Mouse (Mus musculus): Measurements from ENCODE around the gene Adam12. TPM values are rescaled to one million over a fixed set of nuclear protein-coding genes. Genes with fewer than 3 reads are reported as not detected.

Gene Adam12
- polyA plus RNA-seq, 1 experiment from 2014 or later: 24.7 TPM

DNA sequence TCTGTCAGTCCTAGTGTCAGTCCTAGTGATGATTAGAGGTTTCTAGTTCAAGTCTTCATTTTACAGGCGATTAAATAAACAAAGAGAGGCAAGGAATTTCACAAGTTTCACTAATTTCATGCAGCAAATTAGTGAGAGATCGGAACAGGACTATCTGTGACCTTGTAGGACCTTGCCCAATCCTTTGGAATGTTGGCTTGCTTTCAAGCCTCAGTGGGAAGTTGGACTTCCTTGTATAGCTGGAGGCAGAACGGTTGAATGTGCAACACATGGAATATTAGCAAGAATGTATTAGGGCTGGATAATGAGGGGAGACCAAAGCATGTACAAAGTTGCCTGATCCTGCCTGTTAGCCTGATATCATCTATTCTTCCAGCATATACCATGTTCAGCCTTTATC, 141.2 kb downstream of the Adam12 start:
- Histone ChIP-seq H3K4me3 (ENCODE audit: low read depth, low read length) (no peak overlapping the region), H3K36me3 (ENCODE audit: control insufficient read depth, insufficient read depth, low read length) (no peaks in the 10 kb centered on the region), H3K9me3 (ENCODE audit: control insufficient read depth, low read length) (no peaks in the 10 kb centered on the region), H3K4me1 (ENCODE audit: control insufficient read depth, insufficient read depth, low read length) (peaks cover 12% of the 10 kb centered on the region), H3K27ac (replicated peaks; ENCODE audit: low read depth, low read length) (no peak overlapping the region), H3K9ac (ENCODE audit: low read depth, low read length) (no peak overlapping the region), H3K27me3 (replicated peaks; ENCODE audit: control insufficient read depth, insufficient read depth, low read length) (no peaks in the 10 kb centered on the region), H3K4me2 (ENCODE audit: low read depth, low read length) (no peak overlapping the region)
- no peak for ATAC-seq (ENCODE audit: low read depth)
- DNase-seq (ENCODE audit: low spot score): no peak
- 58% methylated on average over 3 of the region's 3 CpGs for WGBS

DNA sequence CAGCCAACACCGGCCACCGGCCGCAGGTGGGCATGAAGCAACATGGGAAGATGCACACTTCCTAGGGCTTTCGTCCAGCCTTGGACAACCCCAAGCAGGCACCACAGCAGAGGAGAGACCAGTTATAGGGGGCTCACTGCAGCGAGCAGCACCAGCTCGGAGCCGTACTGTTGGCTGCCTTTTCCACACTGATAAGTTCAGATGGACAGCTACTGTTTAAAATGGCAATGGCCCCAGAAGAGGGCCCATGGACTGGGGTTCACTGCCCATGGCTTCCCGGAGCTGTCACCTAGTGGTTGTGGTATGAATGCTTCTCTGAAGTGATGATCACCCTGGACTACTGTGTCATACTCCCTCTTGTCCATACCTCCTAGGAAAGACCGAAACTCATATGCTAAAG, 141.7 kb downstream of the Adam12 start:
- H3K27ac ChIP-seq (replicated peaks; ENCODE audit: low read depth, low read length): no peak overlapping the region
- ATAC-seq (ENCODE audit: low read depth) (no peak), DNase-seq (ENCODE audit: low spot score) (no peak)
- no peak overlapping the region for H3K9ac ChIP-seq (ENCODE audit: low read depth, low read length)
- no peak overlapping the region for H3K4me3 ChIP-seq (ENCODE audit: low read depth, low read length)
- 94% methylated on average over 9 of the region's 9 CpGs for WGBS
- no peaks in the 10 kb centered on the region for H3K9me3 ChIP-seq (ENCODE audit: control insufficient read depth, low read length)
- H3K36me3 ChIP-seq (ENCODE audit: control insufficient read depth, insufficient read depth, low read length): no peaks in the 10 kb centered on the region
- no peaks in the 10 kb centered on the region for H3K27me3 ChIP-seq (replicated peaks; ENCODE audit: control insufficient read depth, insufficient read depth, low read length)
- no peak overlapping the region for H3K4me2 ChIP-seq (ENCODE audit: low read depth, low read length)
- H3K4me1 ChIP-seq (ENCODE audit: control insufficient read depth, insufficient read depth, low read length): peaks cover 12% of the 10 kb centered on the region

DNA sequence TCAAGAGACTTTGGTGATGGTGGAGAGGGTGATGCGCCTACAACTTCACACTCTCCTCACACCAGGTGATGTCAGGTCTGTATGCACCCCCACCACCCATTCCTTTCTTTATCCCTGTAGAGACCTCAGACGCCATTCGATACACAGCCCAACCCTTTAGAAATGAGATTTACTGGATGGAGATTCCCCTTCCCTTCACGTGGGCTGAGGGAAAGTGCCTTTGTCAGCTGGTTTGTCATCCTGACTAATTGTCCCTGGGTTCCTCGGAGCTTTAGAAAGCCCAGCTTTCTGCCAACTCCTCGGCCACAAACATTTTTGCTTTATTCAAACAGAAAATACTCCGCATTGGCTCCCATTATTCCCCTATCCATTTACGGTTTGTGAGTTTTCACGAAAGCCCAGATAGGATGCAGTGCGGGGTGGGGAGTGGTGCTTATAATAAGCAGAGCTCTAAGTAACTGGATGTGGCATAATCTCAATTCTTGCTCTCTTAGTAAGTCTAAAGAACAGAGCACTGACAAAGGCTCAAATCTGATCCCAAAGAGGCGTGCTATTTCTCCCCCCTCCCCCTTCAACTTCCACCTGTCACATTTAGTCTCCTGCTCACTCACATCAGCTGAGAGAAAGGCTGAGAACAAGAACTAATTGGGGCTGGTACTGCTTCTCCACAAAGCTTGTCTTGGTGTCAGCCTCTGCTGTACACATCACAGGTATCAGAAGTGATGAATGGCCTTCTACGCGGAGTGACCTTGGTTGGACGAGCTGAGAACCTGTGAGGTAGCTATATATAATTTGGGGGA, 143.2 kb downstream of the Adam12 start:
- no peaks in the 10 kb centered on the region for H3K9me3 ChIP-seq (ENCODE audit: control insufficient read depth, low read length)
- no peak overlapping the region for H3K27ac ChIP-seq (replicated peaks; ENCODE audit: low read depth, low read length)
- ATAC-seq (ENCODE audit: low read depth) (no peak), DNase-seq (ENCODE audit: low spot score) (peak; percentile 31)
- WGBS: 67% methylated on average over 14 of the region's 14 CpGs
- no peak overlapping the region for H3K4me2 ChIP-seq (ENCODE audit: low read depth, low read length)
- H3K9ac ChIP-seq (ENCODE audit: low read depth, low read length): no peak overlapping the region
- H3K36me3 ChIP-seq (ENCODE audit: control insufficient read depth, insufficient read depth, low read length): no peaks in the 10 kb centered on the region
- H3K4me3 ChIP-seq (ENCODE audit: low read depth, low read length): no peak overlapping the region
- no peaks in the 10 kb centered on the region for H3K27me3 ChIP-seq (replicated peaks; ENCODE audit: control insufficient read depth, insufficient read depth, low read length)
- peaks cover 5% of the 10 kb centered on the region for H3K4me1 ChIP-seq (ENCODE audit: control insufficient read depth, insufficient read depth, low read length)

DNA sequence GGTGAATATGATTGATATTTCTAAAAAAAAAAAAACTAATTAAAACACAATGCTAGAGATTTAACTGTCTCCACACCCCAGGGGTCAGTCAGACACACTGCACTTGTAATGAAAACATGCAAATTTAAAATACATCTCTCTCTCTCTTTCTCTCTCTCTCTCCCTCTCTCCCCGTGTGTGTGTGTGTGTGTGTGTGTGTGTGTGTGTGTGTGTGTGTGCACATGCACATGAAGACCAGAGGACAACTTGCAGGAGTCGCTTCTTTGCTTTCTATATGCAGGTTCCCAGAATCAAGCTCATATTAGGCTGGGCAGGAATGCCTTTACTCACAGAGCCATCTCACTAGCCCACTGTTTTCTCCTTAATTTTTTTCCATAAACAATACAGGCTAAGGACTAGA, 146.6 kb downstream of the Adam12 start:
- Histone ChIP-seq H3K4me2 (ENCODE audit: low read depth, low read length) (no peak overlapping the region), H3K9ac (ENCODE audit: low read depth, low read length) (no peak overlapping the region), H3K27ac (replicated peaks; ENCODE audit: low read depth, low read length) (no peak overlapping the region), H3K36me3 (ENCODE audit: control insufficient read depth, insufficient read depth, low read length) (no peaks in the 10 kb centered on the region), H3K9me3 (ENCODE audit: control insufficient read depth, low read length) (no peaks in the 10 kb centered on the region), H3K4me3 (ENCODE audit: low read depth, low read length) (no peak overlapping the region), H3K27me3 (replicated peaks; ENCODE audit: control insufficient read depth, insufficient read depth, low read length) (no peaks in the 10 kb centered on the region), H3K4me1 (ENCODE audit: control insufficient read depth, insufficient read depth, low read length) (no peaks in the 10 kb centered on the region)
- ATAC-seq (ENCODE audit: low read depth) (no peak), DNase-seq (ENCODE audit: low spot score) (no peak)
- WGBS: 67% methylated on average over 2 of the region's 2 CpGs

DNA sequence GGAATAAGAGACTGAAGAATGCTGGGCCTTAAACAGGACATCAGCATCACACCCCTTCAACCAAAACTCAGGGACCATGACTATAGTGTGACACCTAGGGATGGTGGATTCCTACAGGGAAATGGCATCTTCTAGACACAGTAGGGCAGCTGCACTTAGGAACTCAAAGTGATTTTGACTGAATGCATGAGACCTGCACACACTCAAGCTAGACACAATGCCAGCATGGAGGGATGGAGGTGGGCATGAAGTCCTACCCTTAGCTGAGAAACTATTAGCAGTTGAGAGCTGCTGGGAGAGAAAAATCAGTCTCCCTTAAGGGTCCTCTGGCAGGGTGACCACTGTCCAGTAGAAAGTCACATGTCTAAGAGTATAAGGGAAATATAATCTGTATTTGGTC, 147.0 kb downstream of the Adam12 start:
- Histone ChIP-seq H3K27me3 (replicated peaks; ENCODE audit: control insufficient read depth, insufficient read depth, low read length) (no peaks in the 10 kb centered on the region), H3K27ac (replicated peaks; ENCODE audit: low read depth, low read length) (no peak overlapping the region), H3K4me2 (ENCODE audit: low read depth, low read length) (no peak overlapping the region), H3K4me3 (ENCODE audit: low read depth, low read length) (no peak overlapping the region), H3K4me1 (ENCODE audit: control insufficient read depth, insufficient read depth, low read length) (no peaks in the 10 kb centered on the region), H3K9ac (ENCODE audit: low read depth, low read length) (no peak overlapping the region), H3K9me3 (ENCODE audit: control insufficient read depth, low read length) (no peaks in the 10 kb centered on the region), H3K36me3 (ENCODE audit: control insufficient read depth, insufficient read depth, low read length) (no peaks in the 10 kb centered on the region)
- DNase-seq (ENCODE audit: low spot score) (no peak), ATAC-seq (ENCODE audit: low read depth) (no peak)

DNA sequence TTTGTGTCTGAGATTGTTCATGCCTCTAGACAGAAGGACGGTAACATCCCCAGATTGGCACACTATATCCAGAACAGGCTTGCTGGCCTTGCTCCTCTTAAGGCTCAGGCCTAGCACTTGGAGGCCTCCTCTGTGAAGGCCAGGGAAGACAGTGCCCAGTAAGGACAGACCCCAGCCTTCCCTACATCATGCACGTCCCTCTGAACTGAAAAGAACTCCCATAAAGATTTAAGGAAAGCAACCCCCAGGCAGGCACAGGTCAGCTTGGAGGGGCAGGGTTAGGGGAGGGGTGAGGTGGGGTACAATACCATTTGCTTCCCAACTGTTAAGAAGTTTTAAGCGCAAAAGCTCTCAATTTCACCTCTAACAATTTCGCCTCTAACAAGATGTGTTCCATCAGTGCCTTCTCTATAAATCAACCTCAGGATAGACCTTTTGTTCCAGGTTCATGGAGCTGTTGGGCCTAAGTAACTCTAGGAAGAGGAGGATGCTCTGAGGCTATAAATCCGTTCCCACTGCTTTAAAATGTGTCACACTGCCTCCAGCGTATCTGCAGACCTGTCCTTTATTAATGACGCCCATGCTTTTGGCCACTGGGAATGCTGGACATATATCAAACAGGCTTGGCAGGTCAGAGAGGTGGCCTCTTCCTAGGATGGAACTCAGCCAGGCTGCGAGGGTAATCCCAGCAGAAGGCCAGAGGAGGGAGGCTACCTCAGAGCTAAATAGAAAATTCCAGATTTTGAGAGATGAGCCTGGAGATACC, 150.5 kb downstream of the Adam12 start:
- H3K4me3 ChIP-seq (ENCODE audit: low read depth, low read length): no peak overlapping the region
- ATAC-seq (ENCODE audit: low read depth) (no peak), DNase-seq (ENCODE audit: low spot score) (no peak)
- no peak overlapping the region for H3K4me2 ChIP-seq (ENCODE audit: low read depth, low read length)
- no peak overlapping the region for H3K27ac ChIP-seq (replicated peaks; ENCODE audit: low read depth, low read length)
- 83% methylated on average over 8 of the region's 8 CpGs for WGBS
- H3K9me3 ChIP-seq (ENCODE audit: control insufficient read depth, low read length): no peaks in the 10 kb centered on the region
- H3K27me3 ChIP-seq (replicated peaks; ENCODE audit: control insufficient read depth, insufficient read depth, low read length): no peaks in the 10 kb centered on the region
- H3K4me1 ChIP-seq (ENCODE audit: control insufficient read depth, insufficient read depth, low read length): no peaks in the 10 kb centered on the region
- H3K9ac ChIP-seq (ENCODE audit: low read depth, low read length): no peak overlapping the region
- H3K36me3 ChIP-seq (ENCODE audit: control insufficient read depth, insufficient read depth, low read length): no peaks in the 10 kb centered on the region

DNA sequence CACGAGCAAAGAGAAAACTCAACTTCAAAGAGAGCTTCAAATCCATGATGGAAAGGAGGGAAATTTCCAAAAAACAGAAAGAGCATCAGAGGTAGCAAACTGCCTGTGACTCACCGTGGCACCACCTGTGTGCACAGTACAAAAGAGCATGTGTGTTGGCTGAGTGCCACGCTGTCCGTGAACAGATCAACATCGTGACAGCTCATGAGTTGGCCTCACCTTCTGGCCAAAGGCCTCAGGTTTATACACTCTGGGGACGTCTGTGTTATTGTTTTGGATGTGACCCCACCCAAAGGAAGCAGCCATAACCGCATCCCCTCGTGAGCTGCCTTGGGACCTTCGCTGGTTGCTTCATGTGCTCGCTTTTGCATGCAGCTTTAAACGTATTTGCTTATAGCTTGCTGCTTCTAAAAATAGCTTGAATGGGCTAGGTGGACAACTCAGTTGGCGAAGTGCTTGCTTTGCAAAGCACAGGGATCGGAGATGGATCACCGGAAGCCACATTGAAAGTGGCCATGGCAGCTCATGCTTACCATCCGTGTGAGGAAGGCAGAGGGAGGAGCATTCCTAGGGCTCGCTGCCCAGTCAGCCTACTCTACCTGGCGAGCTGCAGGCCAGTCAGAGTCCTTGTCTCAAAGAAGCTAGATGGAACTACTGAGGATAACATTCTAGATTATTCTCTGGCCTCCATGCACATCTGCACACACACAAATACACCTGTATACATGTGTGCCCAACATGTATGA, 151.8 kb downstream of the Adam12 start:
- no peaks in the 10 kb centered on the region for H3K27me3 ChIP-seq (replicated peaks; ENCODE audit: control insufficient read depth, insufficient read depth, low read length)
- no peaks in the 10 kb centered on the region for H3K4me1 ChIP-seq (ENCODE audit: control insufficient read depth, insufficient read depth, low read length)
- ATAC-seq (ENCODE audit: low read depth) (no peak), DNase-seq (ENCODE audit: low spot score) (no peak)
- no peaks in the 10 kb centered on the region for H3K36me3 ChIP-seq (ENCODE audit: control insufficient read depth, insufficient read depth, low read length)
- WGBS: 74% methylated on average over 17 of the region's 17 CpGs
- no peak overlapping the region for H3K4me3 ChIP-seq (ENCODE audit: low read depth, low read length)
- no peak overlapping the region for H3K9ac ChIP-seq (ENCODE audit: low read depth, low read length)
- H3K27ac ChIP-seq (replicated peaks; ENCODE audit: low read depth, low read length): no peak overlapping the region
- no peaks in the 10 kb centered on the region for H3K9me3 ChIP-seq (ENCODE audit: control insufficient read depth, low read length)
- H3K4me2 ChIP-seq (ENCODE audit: low read depth, low read length): no peak overlapping the region

DNA sequence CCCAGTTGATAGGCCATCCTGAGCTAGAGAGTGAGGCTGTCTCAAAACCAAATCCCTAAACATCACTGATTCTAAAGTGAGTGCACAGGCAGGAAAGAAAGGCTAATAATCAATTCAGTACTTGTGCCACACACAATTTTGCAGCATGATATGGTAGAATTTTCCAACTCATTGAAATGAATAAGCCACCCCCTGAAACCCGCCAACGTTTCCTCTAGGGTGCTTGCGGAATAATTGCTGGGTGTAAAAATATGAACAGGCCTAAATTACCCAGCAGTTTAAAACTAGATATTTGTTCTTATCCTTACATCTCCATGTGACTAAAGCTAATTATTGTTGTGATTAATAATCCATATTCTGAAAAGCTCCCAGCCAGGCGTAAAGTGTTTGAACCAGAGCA, 154.3 kb downstream of the Adam12 start:
- 92% methylated on average over 4 of the region's 4 CpGs for WGBS
- no peaks in the 10 kb centered on the region for H3K36me3 ChIP-seq (ENCODE audit: control insufficient read depth, insufficient read depth, low read length)
- no peak overlapping the region for H3K27ac ChIP-seq (replicated peaks; ENCODE audit: low read depth, low read length)
- no peak overlapping the region for H3K9ac ChIP-seq (ENCODE audit: low read depth, low read length)
- no peaks in the 10 kb centered on the region for H3K27me3 ChIP-seq (replicated peaks; ENCODE audit: control insufficient read depth, insufficient read depth, low read length)
- no peak for ATAC-seq (ENCODE audit: low read depth)
- no peak for DNase-seq (ENCODE audit: low spot score)
- no peaks in the 10 kb centered on the region for H3K4me1 ChIP-seq (ENCODE audit: control insufficient read depth, insufficient read depth, low read length)
- no peaks in the 10 kb centered on the region for H3K9me3 ChIP-seq (ENCODE audit: control insufficient read depth, low read length)
- no peak overlapping the region for H3K4me2 ChIP-seq (ENCODE audit: low read depth, low read length)
- H3K4me3 ChIP-seq (ENCODE audit: low read depth, low read length): no peak overlapping the region
